Mouse (Mus musculus) heart, embryonic 14.5 days (tissue): Measurements from ENCODE around the gene Pgpep1. TPM values are rescaled to one million over a fixed set of nuclear protein-coding genes. Genes with fewer than 3 reads are reported as not detected.

Experiments
- ATAC-seq: fragments of 200-750 bp; cut with Nextera tagmentation; 2 replicates; pipeline ENCODE4 v1.8.0; 2017; ENCODE audit warnings: low read depth, moderate TSS enrichment; ENCODE audit not compliant: insufficient number of reproducible peaks, insufficient read depth, low FRiP score
- H3K27ac ChIP-seq, 2 experiments: fragments of 200-500 bp in 1 of 2; fragments of 300-500 bp in 1 of 2; sonication (generic) in 1 of 2; replicated peaks in 1 of 2; 2 replicates each; pipeline ENCODE4 v1.5.1; 2012 to 2014; ENCODE audit warnings: low read depth in 2 of 2, low read length in 2 of 2, control low read depth in 1 of 2, mild to moderate bottlenecking in 1 of 2, mixed read lengths in 1 of 2; ENCODE audit not compliant: control insufficient read depth in 1 of 2, insufficient read depth in 1 of 2
- H3K27me3 ChIP-seq: fragments of 300-500 bp; sonication (generic); 2 replicates; pipeline ENCODE4 v1.6.1; 2014; ENCODE audit warnings: mild to moderate bottlenecking, low read length, control low read depth; ENCODE audit not compliant: control insufficient read depth, insufficient read depth
- H3K36me3 ChIP-seq: fragments of 300-500 bp; sonication (generic); 2 replicates; pipeline ENCODE4 v1.6.1; 2014; ENCODE audit warnings: mild to moderate bottlenecking, control low read depth, low read length, mixed read lengths; ENCODE audit not compliant: control insufficient read depth, insufficient read depth
- H3K4me1 ChIP-seq, 2 experiments: fragments of 200-500 bp in 1 of 2; fragments of 300-500 bp in 1 of 2; sonication (generic) in 1 of 2; 2 replicates each; pipeline ENCODE4 v1.6.1; 2012 to 2014; ENCODE audit warnings: low read length in 2 of 2, control low read depth in 1 of 2, mixed read lengths in 1 of 2; ENCODE audit not compliant: control insufficient read depth in 2 of 2, insufficient read depth in 2 of 2
- H3K4me2 ChIP-seq: fragments of 300-500 bp; sonication (generic); 2 replicates; pipeline ENCODE4 v1.6.1; 2014; ENCODE audit warnings: mild to moderate bottlenecking, low read length
- H3K4me3 ChIP-seq, 2 experiments: fragments of 200-500 bp in 1 of 2; fragments of 300-500 bp in 1 of 2; sonication (generic) in 1 of 2; 2 replicates each; pipeline ENCODE4 v1.5.1; 2012 to 2014; ENCODE audit warnings: low read length in 2 of 2, mild to moderate bottlenecking in 2 of 2, control low read depth in 1 of 2, low read depth in 1 of 2, moderate library complexity in 1 of 2; ENCODE audit not compliant: control insufficient read depth in 1 of 2, insufficient read depth in 1 of 2
- H3K9ac ChIP-seq: fragments of 300-500 bp; sonication (generic); 2 replicates; pipeline ENCODE4 v1.6.1; 2014; ENCODE audit warnings: mild to moderate bottlenecking, low read length
- H3K9me3 ChIP-seq: fragments of 300-500 bp; sonication (generic); 2 replicates; pipeline ENCODE4 v1.6.1; 2016; ENCODE audit warnings: low read length, control low read depth; ENCODE audit not compliant: control insufficient read depth
- WGBS: fragments of 180-500 bp; shearing (Covaris S2); extraction: QIAGEN DNeasy Blood & Tissue Kit; methylation state at CpG from one replicate; pipeline ENCODE4 v1.1.7; 2014; 5-methylcytosine and 5-hydroxymethylcytosine counted together
- polyA plus RNA-seq: library from polyadenylated mRNA; unstranded; fragments of >200 nt; fragmentation: Nextera tagmentation; extraction: Ambion mirVana; gene quantifications from 2 replicates; pipeline ENCODE4 v1.2.1, GENCODE M21; 2014

Gene Pgpep1
- polyA plus RNA-seq, 1 experiment from 2014 or later: 46.6 TPM

GRCm38 (mm10) chr8:70629574-70630531 lies 30.3 kb downstream of the Pgpep1 start:
- WGBS: 2% methylated on average over 60 of the region's 60 CpGs
- Histone ChIP-seq H3K27ac (peak overlapping the region; percentile 50 to 75), H3K4me3 (peak overlapping the region; percentile 34 to 45), H3K9ac (peak overlapping the region; percentile 66), H3K9me3 (no peaks in the 10 kb centered on the region), H3K4me2 (peak overlapping the region; percentile 69), H3K27me3 (no peaks in the 10 kb centered on the region), H3K36me3 (no peaks in the 10 kb centered on the region), H3K4me1 (peaks cover 34 to 46% of the 10 kb centered on the region in 2 experiments)
- peak; percentile 86 for ATAC-seq

GRCm38 (mm10) chr8:70628986-70629490 lies 31.1 kb downstream of the Pgpep1 start:
- Histone ChIP-seq H3K4me3 (peak overlapping the region in 1 of 2 experiments; percentile 34; a peak in 2 of 4 replicates), H3K4me1 (peaks cover 28 to 39% of the 10 kb centered on the region in 2 experiments), H3K9me3 (no peaks in the 10 kb centered on the region), H3K27me3 (no peaks in the 10 kb centered on the region), H3K9ac (peak overlapping the region; percentile 66), H3K27ac (peak overlapping the region in 1 of 2 experiments; percentile 75; a peak in 2 of 4 replicates), H3K36me3 (no peaks in the 10 kb centered on the region), H3K4me2 (peak overlapping the region; percentile 69)
- ATAC-seq: no peak
- WGBS: 59% methylated on average over 7 of the region's 7 CpGs

GRCm38 (mm10) chr8:70627041-70627440 lies 33.1 kb downstream of the Pgpep1 start:
- Histone ChIP-seq H3K9me3 (no peaks in the 10 kb centered on the region), H3K4me1 (peaks cover 20 to 29% of the 10 kb centered on the region in 2 experiments), H3K27me3 (no peaks in the 10 kb centered on the region), H3K9ac (no peak overlapping the region), H3K4me2 (no peak overlapping the region), H3K4me3 (no peak overlapping the region), H3K27ac (no peak overlapping the region), H3K36me3 (no peaks in the 10 kb centered on the region)
- 83% methylated on average over 5 of the region's 5 CpGs for WGBS
- ATAC-seq: no peak

DNA sequence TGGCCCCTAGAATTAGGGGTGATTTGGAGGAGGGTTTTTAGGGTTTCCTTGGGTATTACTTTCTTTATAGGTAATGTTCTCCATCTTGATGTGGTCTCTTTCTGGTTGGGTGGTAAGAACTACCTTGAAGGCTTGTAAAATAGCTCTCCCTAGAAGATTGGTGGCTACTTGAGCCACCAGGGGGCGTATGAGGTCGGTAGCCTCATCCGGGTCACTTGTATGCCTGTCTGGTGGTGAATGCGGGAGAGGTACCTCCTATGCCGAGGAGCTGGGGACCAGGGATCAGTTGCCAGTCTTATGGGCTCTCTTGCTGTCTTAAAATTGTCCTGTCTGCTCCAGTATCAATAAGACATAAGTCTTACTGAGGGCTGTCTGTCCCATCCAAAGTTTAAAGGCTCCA lies 35.1 kb downstream of the Pgpep1 start:
- Histone ChIP-seq H3K9ac (no peak overlapping the region), H3K4me1 (peaks cover 3 to 12% of the 10 kb centered on the region in 2 experiments; a peak in 3 of 4 replicates), H3K27ac (no peak overlapping the region), H3K27me3 (peaks cover 9% of the 10 kb centered on the region; the same call in 1 of the 2 replicates), H3K4me3 (no peak overlapping the region), H3K4me2 (no peak overlapping the region), H3K36me3 (no peaks in the 10 kb centered on the region), H3K9me3 (no peaks in the 10 kb centered on the region)
- ATAC-seq: no peak
- WGBS: 15% methylated on average over 5 of the region's 5 CpGs

- Histone ChIP-seq H3K9ac (no peak overlapping the region), H3K4me2 (no peak overlapping the region), H3K27me3 (peaks cover 9% of the 10 kb centered on the region; the same call in 1 of the 2 replicates), H3K36me3 (no peaks in the 10 kb centered on the region), H3K9me3 (no peaks in the 10 kb centered on the region), H3K27ac (no peak overlapping the region), H3K4me3 (no peak overlapping the region), H3K4me1 (0 out of 4 replicates have a peak, but pooled peaks cover 0 to 2% of the 10 kb centered on the region in 2 experiments)
- no peak for ATAC-seq
- WGBS: 51% methylated on average over 3 of the region's 3 CpGs
Observed at GRCm38 (mm10) chr8:70622220-70622619, 38.0 kb downstream of the Pgpep1 start.

- H3K9ac ChIP-seq: no peak overlapping the region
- H3K4me3 ChIP-seq: no peak overlapping the region
- ATAC-seq: no peak
- no peak overlapping the region for H3K27ac ChIP-seq
- 23% methylated on average over 9 of the region's 9 CpGs for WGBS
- no peak overlapping the region for H3K4me2 ChIP-seq
- peaks cover 0 to 2% of the 10 kb centered on the region in 2 experiments; a peak in 1 of 4 replicates for H3K4me1 ChIP-seq
- no peaks in the 10 kb centered on the region for H3K9me3 ChIP-seq
- H3K27me3 ChIP-seq: peaks cover 9% of the 10 kb centered on the region; the same call in 1 of the 2 replicates
- H3K36me3 ChIP-seq: no peaks in the 10 kb centered on the region
Observed at GRCm38 (mm10) chr8:70618888-70619334, 41.3 kb downstream of the Pgpep1 start.

GRCm38 (mm10) chr8:70617985-70618384 lies 42.2 kb downstream of the Pgpep1 start:
- Histone ChIP-seq H3K9me3 (no peaks in the 10 kb centered on the region), H3K4me1 (peaks cover 0 to 2% of the 10 kb centered on the region in 2 experiments; a peak in 1 of 4 replicates), H3K9ac (0 out of 2 replicates have a peak overlapping the region, but pooled peaks have one; percentile 8), H3K27ac (no peak overlapping the region), H3K36me3 (no peaks in the 10 kb centered on the region), H3K27me3 (peaks cover 9% of the 10 kb centered on the region; the same call in 1 of the 2 replicates), H3K4me3 (no peak overlapping the region), H3K4me2 (no peak overlapping the region)
- WGBS: 76% methylated on average over 11 of the region's 11 CpGs
- no peak for ATAC-seq
